Mouse (Mus musculus) ES-Bruce4 (cell line): Measurements from ENCODE around the gene Cdkn2aipnl. TPM values are rescaled to one million over a fixed set of nuclear protein-coding genes. Genes with fewer than 3 reads are reported as not detected.

Experiments used
- H3K27ac ChIP-seq: 2 replicates; pipeline ENCODE4 v1.5.1; 2012; ENCODE audit warnings: low read length, inconsistent platforms; ENCODE audit not compliant: insufficient read depth
- H3K27me3 ChIP-seq: 2 replicates; pipeline ENCODE4 v1.6.1; 2012; ENCODE audit warnings: mild to moderate bottlenecking, low read length, inconsistent platforms; ENCODE audit not compliant: control insufficient read depth, poor library complexity, insufficient read depth, severe bottlenecking
- H3K36me3 ChIP-seq: 2 replicates; pipeline ENCODE4 v1.6.1; 2012; ENCODE audit warnings: inconsistent platforms, mild to moderate bottlenecking, low read length, moderate library complexity; ENCODE audit not compliant: control insufficient read depth, poor library complexity, insufficient read depth, severe bottlenecking
- H3K4me1 ChIP-seq: one replicate; pipeline ENCODE4 v1.8.1; 2011; ENCODE audit warnings: low read length; ENCODE audit not compliant: control insufficient read depth, insufficient read depth
- H3K4me3 ChIP-seq: 2 replicates; pipeline ENCODE4 v1.5.1; 2011; ENCODE audit warnings: low read depth, mild to moderate bottlenecking, low read length
- H3K9ac ChIP-seq: 2 replicates; pipeline ENCODE4 v1.6.1; 2012; ENCODE audit warnings: low read depth, mild to moderate bottlenecking, inconsistent platforms; ENCODE audit not compliant: poor library complexity, severe bottlenecking
- H3K9me3 ChIP-seq: replicated peaks from 2 replicates; pipeline ENCODE4 v1.6.1; 2012; ENCODE audit warnings: mild to moderate bottlenecking, low read length, inconsistent platforms; ENCODE audit not compliant: control insufficient read depth, poor library complexity, insufficient read depth, severe bottlenecking
- CTCF ChIP-seq: IDR thresholded peaks from one replicate; pipeline ENCODE4 v1.8.1; 2011; ENCODE audit warnings: low read depth, low read length
- EP300 ChIP-seq: IDR thresholded peaks from 2 replicates; pipeline ENCODE4 v1.6.1; 2011; ENCODE audit warnings: low read depth, low read length; ENCODE audit not compliant: insufficient read depth
- POLR2A ChIP-seq: IDR thresholded peaks from one replicate; pipeline ENCODE4 v1.8.1; 2011; ENCODE audit warnings: low read length; ENCODE audit not compliant: insufficient read depth
- polyA plus RNA-seq: library from polyadenylated mRNA; stranded (reverse); fragments of >200 nt; gene quantifications from 2 replicates; pipeline ENCODE4 v1.2.4, GENCODE M21; 2011; ENCODE audit warnings: low read depth; ENCODE audit not compliant: missing spikeins, insufficient read depth, insufficient read length

Cdkn2aipnl gene
- polyA plus RNA-seq, 1 experiment: 69.8 TPM

GRCm38 (mm10) chr11:51951861-51952420 lies 15.5 kb upstream of the Cdkn2aipnl start:
- Histone ChIP-seq H3K27me3 (peaks cover 2% of the 10 kb centered on the region; the same call in 1 of the 2 replicates), H3K9ac (no peak overlapping the region), H3K27ac (no peak overlapping the region), H3K4me1 (no peaks in the 10 kb centered on the region), H3K36me3 (no peaks in the 10 kb centered on the region), H3K9me3 (no peaks in the 10 kb centered on the region), H3K4me3 (no peak overlapping the region)
- TF ChIP-seq CTCF (no peak), EP300 (no peak), POLR2A (no peak)

- H3K4me1 ChIP-seq: no peaks in the 10 kb centered on the region
- H3K9ac ChIP-seq: no peak overlapping the region
- peaks cover 2% of the 10 kb centered on the region; the same call in 1 of the 2 replicates for H3K27me3 ChIP-seq
- H3K4me3 ChIP-seq: no peak overlapping the region
- no peaks in the 10 kb centered on the region for H3K36me3 ChIP-seq
- TF ChIP-seq CTCF (no peak), EP300 (no peak), POLR2A (no peak)
- no peak overlapping the region for H3K27ac ChIP-seq
- no peaks in the 10 kb centered on the region for H3K9me3 ChIP-seq
Observed at GRCm38 (mm10) chr11:51956112-51956511, 11.3 kb upstream of the Cdkn2aipnl start.

- Histone ChIP-seq H3K9ac (no peak overlapping the region), H3K4me3 (no peak overlapping the region), H3K4me1 (no peaks in the 10 kb centered on the region), H3K27ac (no peak overlapping the region), H3K9me3 (no peaks in the 10 kb centered on the region), H3K27me3 (peaks cover 2% of the 10 kb centered on the region; the same call in 1 of the 2 replicates), H3K36me3 (no peaks in the 10 kb centered on the region)
- no peak for TF ChIP-seq POLR2A
- no peak for TF ChIP-seq EP300
- TF ChIP-seq CTCF: no peak
Observed at GRCm38 (mm10) chr11:51957760-51958159, 9.7 kb upstream of the Cdkn2aipnl start.

GRCm38 (mm10) chr11:51959511-51959910 lies 8.0 kb upstream of the Cdkn2aipnl start:
- H3K9ac ChIP-seq: no peak overlapping the region
- H3K4me1 ChIP-seq: no peaks in the 10 kb centered on the region
- TF ChIP-seq EP300 (no peak), POLR2A (no peak), CTCF (no peak)
- H3K27ac ChIP-seq: no peak overlapping the region
- H3K4me3 ChIP-seq: no peak overlapping the region
- no peaks in the 10 kb centered on the region for H3K9me3 ChIP-seq
- H3K27me3 ChIP-seq: peaks cover 2% of the 10 kb centered on the region; the same call in 1 of the 2 replicates
- no peaks in the 10 kb centered on the region for H3K36me3 ChIP-seq

GRCm38 (mm10) chr11:51960061-51960460 lies 7.4 kb upstream of the Cdkn2aipnl start:
- H3K4me3 ChIP-seq: no peak overlapping the region
- H3K4me1 ChIP-seq: no peaks in the 10 kb centered on the region
- no peaks in the 10 kb centered on the region for H3K36me3 ChIP-seq
- peaks cover 2% of the 10 kb centered on the region; the same call in 1 of the 2 replicates for H3K27me3 ChIP-seq
- no peaks in the 10 kb centered on the region for H3K9me3 ChIP-seq
- no peak overlapping the region for H3K9ac ChIP-seq
- TF ChIP-seq POLR2A: no peak
- TF ChIP-seq EP300: no peak
- TF ChIP-seq CTCF: no peak
- no peak overlapping the region for H3K27ac ChIP-seq

GRCm38 (mm10) chr11:51960967-51961471 lies 6.4 kb upstream of the Cdkn2aipnl start:
- Histone ChIP-seq H3K9ac (no peak overlapping the region), H3K36me3 (no peaks in the 10 kb centered on the region), H3K27ac (no peak overlapping the region), H3K4me3 (no peak overlapping the region), H3K27me3 (no peaks in the 10 kb centered on the region), H3K4me1 (no peaks in the 10 kb centered on the region), H3K9me3 (no peaks in the 10 kb centered on the region)
- TF ChIP-seq CTCF (no peak), EP300 (no peak), POLR2A (no peak)
